11 mouse cellular contexts compared by ENCODE assay signal in genomic region chr5:101811296-101812169, GRCm38 (mm10). TPM values are rescaled to one million over a fixed set of nuclear protein-coding genes. Genes with fewer than 3 reads are reported as not detected.
A peak's percentile ranks its signal among the peaks of the same experiment; 100 is the strongest.
DNase-seq lines count a peak whose midpoint lies in the region; ATAC-seq and TF ChIP-seq lines count a peak whose summit lies in the region.
"Had no signal": no experiment of that assay in that cellular context is flagged by ENCODE, and none has a peak within 500 bp of the region (broad histone marks: within the 10 kb centered on the region; RNA-seq: fewer than 3 reads in every experiment).

No protein-coding gene starts in this region.

- H3K27me3 ChIP-seq in heart, adult 2 months (ENCODE audit: control insufficient read depth, insufficient read depth, low read length): no peaks in the 10 kb centered on the region
- H3K27me3 ChIP-seq: forebrain, embryonic 13.5 days had no signal

- H3K4me1 ChIP-seq in heart, adult 2 months (ENCODE audit: control insufficient read depth, insufficient read depth, low read length): no peaks in the 10 kb centered on the region
- H3K4me1 ChIP-seq: forebrain, embryonic 13.5 days had no signal

- intact Hi-C loops in heart, adult 2 months (cut with DNase I): no loop called here
- intact Hi-C loops in heart, postnatal 14 days (cut with DNase I): no loop called here

- no peak overlapping the region for H3K27ac ChIP-seq in heart, adult 2 months
- H3K27ac ChIP-seq: forebrain, embryonic 13.5 days had no signal

- no peak for TF ChIP-seq POLR2A in heart, adult 2 months (IDR thresholded peaks at IDR 0.05; ENCODE audit: insufficient read depth, low read depth, low read length)

- TF ChIP-seq CTCF in heart, adult 2 months (IDR thresholded peaks at IDR 0.05): peak; percentile 15

- no peak for DNase-seq in heart, adult 2 months
- DNase-seq in heart, postnatal 14 days: no peak
- peak; percentile 15 to 27 for DNase-seq in lung, adult 18-20 months
- no peak for DNase-seq in lung, postnatal 10 days
- DNase-seq in cerebellum, adult 11-12 months: peak; percentile 66
- no peak for DNase-seq in MN1 (ENCODE audit: low spot score)
- no peak for DNase-seq in embryo, embryonic 11 days
- DNase-seq: kidney, adult 11 months had no signal

- H3K4me3 ChIP-seq in heart, adult 2 months: no peak overlapping the region
- H3K4me3 ChIP-seq: forebrain, embryonic 13.5 days had no signal

- TF ChIP-seq EP300 in heart, adult 2 months (IDR thresholded peaks at IDR 0.05; ENCODE audit: insufficient read depth, low read depth, low read length): no peak

- no peaks in the 10 kb centered on the region for H3K36me3 ChIP-seq in heart, adult 2 months (ENCODE audit: control insufficient read depth, insufficient read depth, low read length)

- H3K9ac ChIP-seq in heart, adult 2 months (ENCODE audit: low read depth, low read length): no peak overlapping the region
- H3K9ac ChIP-seq: forebrain, embryonic 13.5 days had no signal

- H3K79me2 ChIP-seq in heart, adult 2 months (replicated peaks; ENCODE audit: control insufficient read depth, insufficient read depth, low read length): no peaks in the 10 kb centered on the region

- 88% methylated on average over 6 of the region's 6 CpGs for WGBS in heart, adult 2 months

- peak; percentile 79 for ATAC-seq in megakaryocyte progenitor cell, adult 5-6 weeks (replicated peaks; ENCODE audit: poor library complexity)
- ATAC-seq: CD4-positive, CD25-positive, alpha-beta regulatory T cell, adult 4 months; forebrain, embryonic 13.5 days had no signal

RNA-seq across cellular contexts. Expression of gene Cds1, which starts 46.6 kb away (rescaled TPM):
- 10 to 100 TPM; 17.3 to 20.9 TPM for total RNA-seq in heart, adult 2 months (2021)
- polyA plus RNA-seq in heart, adult 2 months (2012; rRNA removed): 3.2 and 4.2 TPM in 2 replicates
- 1 to 10 TPM; 5.9 to 8.3 TPM for total RNA-seq in heart, postnatal 14 days (2021)
- 7.9 and 10.8 TPM in 2 replicates for total RNA-seq in megakaryocyte progenitor cell, adult 5-6 weeks (2015)
- total RNA-seq in megakaryocyte progenitor cell, adult 5-6 weeks (2017): 7.4 and 7.8 TPM in 2 replicates
- polyA plus RNA-seq: CD4-positive, CD25-positive, alpha-beta regulatory T cell, adult 4 months had no signal

Comparison
In these comparisons a context has a peak if more than half of its experiments do, and no peak if none do; other contexts are left out.
1. DNase-seq: peak in lung, adult 18-20 months (2 of 2) and cerebellum, adult 11-12 months (single experiment); none in heart, adult 2 months (0 of 2), heart, postnatal 14 days (0 of 2), lung, postnatal 10 days (single experiment), MN1 (single experiment) and embryo, embryonic 11 days (single experiment).